Mouse (Mus musculus): Measurements from ENCODE around the gene Rgl1. TPM values are rescaled to one million over a fixed set of nuclear protein-coding genes. Genes with fewer than 3 reads are reported as not detected.
"Not testable (repeated sequence)": the region's sequence is repeated elsewhere in the genome, so short reads cannot be mapped to it uniquely, and the experiment has no call there.

Rgl1 gene
- polyA plus RNA-seq, 1 experiment = 55.6 TPM

DNA sequence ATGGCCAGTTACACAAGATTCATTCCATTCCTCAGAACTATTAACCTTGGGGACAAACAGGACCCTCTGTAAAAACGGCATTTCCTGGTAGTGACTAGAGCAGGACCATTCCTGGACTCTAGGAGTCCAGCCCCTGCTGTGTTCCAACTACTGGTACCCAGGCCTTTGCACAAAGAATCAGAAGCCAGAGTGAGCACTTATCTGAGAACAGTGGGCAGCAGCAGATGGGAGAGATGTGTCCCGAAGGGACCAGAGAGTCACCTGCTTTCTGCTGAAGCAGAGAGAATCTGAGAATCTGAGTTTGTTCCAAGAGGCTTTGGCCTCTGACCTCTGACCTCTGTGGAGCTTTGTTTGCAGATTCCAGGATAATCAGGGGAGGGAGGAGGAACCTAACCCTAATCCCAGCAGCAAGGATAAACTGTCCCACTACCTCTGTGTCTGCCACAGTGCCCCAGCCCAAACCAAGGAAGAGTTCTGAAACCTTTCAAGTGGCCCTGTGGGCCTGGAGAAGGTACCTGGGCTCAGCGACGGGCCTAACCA lies 22.0 kb upstream of the Rgl1 start:
- no peak for TF ChIP-seq CTCF (IDR thresholded peaks at IDR 0.05; ENCODE audit: extremely low read depth, insufficient read depth, low read length)
- no peak for TF ChIP-seq POLR2A (IDR thresholded peaks at IDR 0.05; ENCODE audit: extremely low read depth, insufficient read depth, low read length)
- H3K4me1 ChIP-seq (ENCODE audit: control insufficient read depth, insufficient read depth, low read length) = no peaks in the 10 kb centered on the region
- H3K27ac ChIP-seq (ENCODE audit: insufficient read depth, low read length) = no peak overlapping the region
- H3K4me3 ChIP-seq (ENCODE audit: insufficient read depth, low read length) = no peak overlapping the region

- Histone ChIP-seq H3K4me3 (ENCODE audit: insufficient read depth, low read length) (no peak overlapping the region), H3K27ac (ENCODE audit: insufficient read depth, low read length) (no peak overlapping the region), H3K4me1 (ENCODE audit: control insufficient read depth, insufficient read depth, low read length) (no peaks in the 10 kb centered on the region)
- no peak for TF ChIP-seq POLR2A (IDR thresholded peaks at IDR 0.05; ENCODE audit: extremely low read depth, insufficient read depth, low read length)
Measured at GRCm38 (mm10) chr1:152786953-152787352, 20.8 kb upstream of the Rgl1 start.

- not testable (repeated sequence) for H3K4me1 ChIP-seq (ENCODE audit: control insufficient read depth, insufficient read depth, low read length); H3K4me3 ChIP-seq (ENCODE audit: insufficient read depth, low read length)
Measured at GRCm38 (mm10) chr1:152785446-152785845, 19.3 kb upstream of the Rgl1 start.

DNA sequence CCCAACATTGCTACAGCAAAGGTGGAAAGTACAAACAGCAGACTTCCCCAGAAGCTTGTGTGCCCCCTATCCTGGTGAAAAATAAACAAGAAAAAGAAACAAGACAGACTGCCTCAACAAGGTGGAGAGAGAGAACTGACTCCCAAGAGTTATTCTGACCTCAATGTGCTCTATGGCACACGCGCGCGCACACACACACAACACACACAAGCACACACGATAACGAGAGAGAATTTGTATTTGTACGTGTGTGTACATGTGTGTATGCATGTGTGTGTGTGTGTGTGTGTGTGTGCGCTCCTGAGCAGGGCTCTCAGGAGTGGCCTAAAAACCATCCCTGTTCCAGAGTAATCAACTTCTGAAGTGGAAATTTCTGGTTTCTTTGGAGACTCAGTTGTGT lies 18.5 kb upstream of the Rgl1 start:
- no peak for TF ChIP-seq CTCF (IDR thresholded peaks at IDR 0.05; ENCODE audit: extremely low read depth, insufficient read depth, low read length)
- no peak for TF ChIP-seq POLR2A (IDR thresholded peaks at IDR 0.05; ENCODE audit: extremely low read depth, insufficient read depth, low read length)
- H3K4me1 ChIP-seq (ENCODE audit: control insufficient read depth, insufficient read depth, low read length) = no peaks in the 10 kb centered on the region
- H3K27ac ChIP-seq (ENCODE audit: insufficient read depth, low read length) = no peak overlapping the region
- H3K4me3 ChIP-seq (ENCODE audit: insufficient read depth, low read length) = no peak overlapping the region

More at GRCm38 (mm10) chr1:152785446-152785845, 19.3 kb upstream of the Rgl1 start:
- H3K27ac ChIP-seq (ENCODE audit: insufficient read depth, low read length) = not testable (repeated sequence)

GRCm38 (mm10) chr1:152779071-152779737 lies 13.1 kb upstream of the Rgl1 start:
- Histone ChIP-seq H3K4me3 (ENCODE audit: insufficient read depth, low read length) (no peak overlapping the region), H3K27ac (ENCODE audit: insufficient read depth, low read length) (no peak overlapping the region), H3K4me1 (ENCODE audit: control insufficient read depth, insufficient read depth, low read length) (no peaks in the 10 kb centered on the region)
- peak; percentile 71 for TF ChIP-seq CTCF (IDR thresholded peaks at IDR 0.05; ENCODE audit: extremely low read depth, insufficient read depth, low read length)
- no peak for TF ChIP-seq POLR2A (IDR thresholded peaks at IDR 0.05; ENCODE audit: extremely low read depth, insufficient read depth, low read length)

- H3K27ac ChIP-seq (ENCODE audit: insufficient read depth, low read length); H3K4me1 ChIP-seq (ENCODE audit: control insufficient read depth, insufficient read depth, low read length); H3K4me3 ChIP-seq (ENCODE audit: insufficient read depth, low read length): not testable (repeated sequence)
Measured at GRCm38 (mm10) chr1:152774601-152775000, 8.4 kb upstream of the Rgl1 start.

- Histone ChIP-seq H3K4me1 (ENCODE audit: control insufficient read depth, insufficient read depth, low read length) (peaks cover 1% of the 10 kb centered on the region; the same call in 1 of the 2 replicates), H3K27ac (ENCODE audit: insufficient read depth, low read length) (no peak overlapping the region), H3K4me3 (ENCODE audit: insufficient read depth, low read length) (no peak overlapping the region)
- TF ChIP-seq POLR2A (IDR thresholded peaks at IDR 0.05; ENCODE audit: extremely low read depth, insufficient read depth, low read length) = no peak
- TF ChIP-seq CTCF (IDR thresholded peaks at IDR 0.05; ENCODE audit: extremely low read depth, insufficient read depth, low read length) = no peak
Measured at GRCm38 (mm10) chr1:152771016-152771415, 4.9 kb upstream of the Rgl1 start.

DNA sequence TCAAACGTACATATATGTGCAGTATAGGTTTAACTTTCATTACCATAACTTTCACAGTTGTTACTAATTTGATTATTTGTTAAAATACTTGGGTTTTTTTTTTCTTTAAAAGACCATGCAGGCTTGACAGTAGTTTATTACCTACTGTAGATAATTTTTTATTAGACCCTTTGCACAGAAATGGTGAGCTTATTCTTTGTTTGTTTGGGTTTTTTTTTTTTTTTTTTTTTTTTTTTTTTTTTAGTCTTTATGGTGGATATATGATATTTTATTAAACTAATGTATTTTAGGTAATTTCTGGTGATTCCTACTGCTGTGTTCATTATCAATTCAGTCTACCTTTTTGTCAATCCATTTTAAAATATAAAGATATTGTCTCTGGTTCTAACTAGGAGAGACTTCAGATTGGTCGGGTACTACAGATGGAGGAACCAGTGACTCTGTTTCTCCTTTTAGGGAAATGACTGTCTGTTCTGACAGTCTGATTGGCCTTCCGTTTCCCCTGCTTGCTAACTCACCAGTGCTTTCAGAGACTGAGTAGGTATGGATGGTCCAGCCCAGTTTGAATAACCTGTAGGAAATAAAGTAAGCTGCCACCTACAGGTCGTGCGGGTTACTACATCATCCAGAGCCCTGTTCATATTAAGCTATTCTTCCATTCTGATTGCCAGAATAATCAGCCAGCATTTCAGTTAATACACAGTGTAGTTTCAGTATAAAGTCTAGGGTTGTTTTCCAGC lies 1.8 kb upstream of the Rgl1 start:
- peaks cover 5% of the 10 kb centered on the region for H3K4me1 ChIP-seq (ENCODE audit: control insufficient read depth, insufficient read depth, low read length)
- TF ChIP-seq CTCF (IDR thresholded peaks at IDR 0.05; ENCODE audit: extremely low read depth, insufficient read depth, low read length) (peak; percentile 61), POLR2A (IDR thresholded peaks at IDR 0.05; ENCODE audit: extremely low read depth, insufficient read depth, low read length) (peak; percentile 59; the same call in 1 of the 2 replicates)
- H3K27ac ChIP-seq (ENCODE audit: insufficient read depth, low read length) = no peak overlapping the region
- H3K4me3 ChIP-seq (ENCODE audit: insufficient read depth, low read length) = peak overlapping the region; percentile 94

GRCm38 (mm10) chr1:152766804-152767748 lies 925 bp upstream of the Rgl1 start:
- peaks cover 5% of the 10 kb centered on the region for H3K4me1 ChIP-seq (ENCODE audit: control insufficient read depth, insufficient read depth, low read length)
- peak overlapping the region; percentile 92 for H3K27ac ChIP-seq (ENCODE audit: insufficient read depth, low read length)
- peak overlapping the region; percentile 94 for H3K4me3 ChIP-seq (ENCODE audit: insufficient read depth, low read length)
- no peak for TF ChIP-seq CTCF (IDR thresholded peaks at IDR 0.05; ENCODE audit: extremely low read depth, insufficient read depth, low read length)
- no peak for TF ChIP-seq POLR2A (IDR thresholded peaks at IDR 0.05; ENCODE audit: extremely low read depth, insufficient read depth, low read length)
